Mouse (Mus musculus): ENCODE results near the gene Dmap1. TPM values are rescaled to one million over a fixed set of nuclear protein-coding genes. Genes with fewer than 3 reads are reported as not detected.

The Dmap1 gene
- polyA plus RNA-seq, 1 experiment: 28.0 TPM

DNA sequence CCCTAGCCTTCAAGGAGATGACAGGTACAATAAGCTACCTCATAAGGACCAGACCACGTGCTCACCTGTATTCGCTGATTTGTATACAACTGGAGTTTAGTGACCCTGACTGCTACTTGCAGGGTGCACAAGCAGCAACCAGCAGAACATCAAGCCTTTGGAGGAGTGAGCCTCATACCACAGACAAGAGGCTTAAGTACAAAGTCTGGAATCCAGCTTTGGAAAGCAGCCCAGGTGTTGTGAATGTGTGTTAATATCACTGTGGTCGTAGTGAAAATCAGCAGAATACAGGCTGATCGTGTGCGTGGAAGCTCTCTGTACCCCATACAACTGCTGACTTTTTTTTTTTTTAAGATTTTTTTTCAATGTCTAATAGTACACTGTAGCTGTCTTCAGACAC lies 22.1 kb downstream of the Dmap1 start:
- TF ChIP-seq EP300 (IDR thresholded peaks at IDR 0.05; ENCODE audit: insufficient read depth, low read depth, low read length) (no peak), CTCF (IDR thresholded peaks at IDR 0.05; ENCODE audit: low read depth, low read length) (no peak), POLR2A (IDR thresholded peaks at IDR 0.05; ENCODE audit: insufficient read depth, low read length) (no peak)
- no peaks in the 10 kb centered on the region for H3K4me1 ChIP-seq (ENCODE audit: control insufficient read depth, insufficient read depth, low read length)
- no peak overlapping the region for H3K27ac ChIP-seq (ENCODE audit: insufficient read depth, low read length)

DNA sequence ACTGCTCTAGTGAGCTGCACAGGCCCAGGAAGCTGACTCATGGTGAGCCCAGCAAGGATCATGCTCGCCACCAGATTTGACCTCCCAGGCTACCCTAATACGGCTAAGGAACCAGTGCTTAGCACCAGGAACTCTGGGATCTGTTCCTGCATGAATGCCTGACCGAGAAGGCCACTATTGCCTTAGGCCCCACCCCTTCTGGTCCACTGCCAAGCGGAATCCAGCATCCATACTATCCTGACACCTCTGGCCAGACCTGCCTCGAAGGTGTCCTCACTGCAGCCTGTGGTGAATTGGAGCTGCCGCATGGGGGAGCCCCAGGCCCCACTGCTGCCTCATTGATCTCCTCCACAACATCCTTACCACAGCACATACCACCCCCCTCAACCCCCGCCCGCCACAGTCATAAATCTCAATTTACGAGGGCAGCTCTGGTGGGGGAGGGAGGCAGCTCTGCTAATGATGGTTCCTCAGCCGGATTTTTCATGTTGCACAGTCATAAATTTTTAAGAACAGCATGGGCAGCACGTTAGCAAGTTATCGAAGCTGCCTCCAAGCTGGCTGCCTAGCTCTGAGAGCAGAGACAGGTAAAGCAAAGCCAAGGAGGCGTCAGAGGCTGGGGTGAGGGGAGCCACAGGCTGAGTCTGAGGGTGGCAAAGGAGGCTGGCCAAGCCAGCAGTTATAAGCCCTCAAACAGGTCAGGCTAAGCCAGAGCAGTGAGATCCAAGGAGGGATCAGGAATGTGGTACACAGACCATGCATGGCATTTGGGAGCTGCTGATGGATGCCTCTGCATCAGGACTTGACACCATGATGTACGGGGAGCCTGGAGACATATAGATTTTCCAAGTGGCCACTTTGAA lies 23.3 kb downstream of the Dmap1 start:
- Histone ChIP-seq H3K4me3 (ENCODE audit: low read depth, low read length) (no peak overlapping the region), H3K9me3 (replicated peaks; ENCODE audit: control insufficient read depth, insufficient read depth, low read length, poor library complexity, severe bottlenecking) (no peaks in the 10 kb centered on the region), H3K9ac (ENCODE audit: low read depth, poor library complexity, severe bottlenecking) (no peak overlapping the region), H3K36me3 (ENCODE audit: control insufficient read depth, insufficient read depth, low read length, poor library complexity, severe bottlenecking) (no peaks in the 10 kb centered on the region), H3K4me1 (ENCODE audit: control insufficient read depth, insufficient read depth, low read length) (no peaks in the 10 kb centered on the region), H3K27ac (ENCODE audit: insufficient read depth, low read length) (no peak overlapping the region), H3K27me3 (ENCODE audit: control insufficient read depth, insufficient read depth, low read length, poor library complexity, severe bottlenecking) (no peaks in the 10 kb centered on the region)
- TF ChIP-seq EP300 (IDR thresholded peaks at IDR 0.05; ENCODE audit: insufficient read depth, low read depth, low read length) (no peak), CTCF (IDR thresholded peaks at IDR 0.05; ENCODE audit: low read depth, low read length) (peak; percentile 74)

More for the DNA sequence above, 22.1 kb downstream of the Dmap1 start:
- no peaks in the 10 kb centered on the region for H3K9me3 ChIP-seq (replicated peaks; ENCODE audit: control insufficient read depth, insufficient read depth, low read length, poor library complexity, severe bottlenecking)
- no peaks in the 10 kb centered on the region for H3K27me3 ChIP-seq (ENCODE audit: control insufficient read depth, insufficient read depth, low read length, poor library complexity, severe bottlenecking)
- no peak overlapping the region for H3K4me3 ChIP-seq (ENCODE audit: low read depth, low read length)
- no peak overlapping the region for H3K9ac ChIP-seq (ENCODE audit: low read depth, poor library complexity, severe bottlenecking)
- H3K36me3 ChIP-seq (ENCODE audit: control insufficient read depth, insufficient read depth, low read length, poor library complexity, severe bottlenecking): no peaks in the 10 kb centered on the region

DNA sequence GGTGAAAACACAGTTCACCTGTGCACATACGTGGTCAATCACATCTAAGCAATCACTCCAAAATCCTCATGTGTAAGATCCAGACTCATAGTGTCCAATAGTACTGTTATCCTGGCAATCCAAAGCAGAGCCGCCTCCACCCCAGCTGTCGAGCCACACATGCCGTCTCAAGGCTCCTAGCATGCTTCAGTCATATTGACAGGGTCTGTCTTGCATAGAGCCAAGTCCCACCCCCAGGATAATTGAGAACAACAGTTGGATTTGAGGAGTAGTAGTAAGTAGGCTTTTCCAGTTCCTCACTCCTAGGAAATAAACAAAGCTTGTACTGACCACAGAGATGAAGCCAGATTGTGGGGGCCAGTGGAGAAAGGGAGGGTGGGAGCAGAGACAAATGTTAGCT lies 24.4 kb downstream of the Dmap1 start:
- Histone ChIP-seq H3K4me3 (ENCODE audit: low read depth, low read length) (no peak overlapping the region), H3K27ac (ENCODE audit: insufficient read depth, low read length) (no peak overlapping the region), H3K9ac (ENCODE audit: low read depth, poor library complexity, severe bottlenecking) (no peak overlapping the region), H3K9me3 (replicated peaks; ENCODE audit: control insufficient read depth, insufficient read depth, low read length, poor library complexity, severe bottlenecking) (no peaks in the 10 kb centered on the region), H3K27me3 (ENCODE audit: control insufficient read depth, insufficient read depth, low read length, poor library complexity, severe bottlenecking) (no peaks in the 10 kb centered on the region), H3K4me1 (ENCODE audit: control insufficient read depth, insufficient read depth, low read length) (peaks cover 1% of the 10 kb centered on the region), H3K36me3 (ENCODE audit: control insufficient read depth, insufficient read depth, low read length, poor library complexity, severe bottlenecking) (no peaks in the 10 kb centered on the region)
- TF ChIP-seq CTCF (IDR thresholded peaks at IDR 0.05; ENCODE audit: low read depth, low read length) (no peak), EP300 (IDR thresholded peaks at IDR 0.05; ENCODE audit: insufficient read depth, low read depth, low read length) (no peak), POLR2A (IDR thresholded peaks at IDR 0.05; ENCODE audit: insufficient read depth, low read length) (no peak)

DNA sequence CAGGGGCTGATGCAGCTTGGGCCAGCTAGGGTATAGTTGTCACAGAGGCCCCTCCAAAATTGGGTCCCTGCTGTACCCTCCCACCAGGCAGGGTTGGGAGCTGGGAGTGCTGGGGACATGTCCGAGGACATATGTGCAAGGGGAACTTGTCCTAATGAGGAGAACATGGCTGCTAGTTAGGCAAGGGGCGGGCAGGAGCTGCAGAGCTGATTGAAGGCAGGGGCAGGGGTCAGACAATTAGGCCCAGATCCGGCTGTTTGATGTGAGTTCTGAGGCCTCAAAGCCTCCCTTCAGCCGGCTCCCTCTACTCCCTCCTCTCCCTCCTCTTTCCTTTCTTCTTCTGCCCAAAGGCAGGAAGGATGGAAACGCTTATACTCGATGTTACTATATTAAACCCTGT lies 25.1 kb downstream of the Dmap1 start:
- Histone ChIP-seq H3K27ac (ENCODE audit: insufficient read depth, low read length) (no peak overlapping the region), H3K36me3 (ENCODE audit: control insufficient read depth, insufficient read depth, low read length, poor library complexity, severe bottlenecking) (no peaks in the 10 kb centered on the region), H3K9me3 (replicated peaks; ENCODE audit: control insufficient read depth, insufficient read depth, low read length, poor library complexity, severe bottlenecking) (no peaks in the 10 kb centered on the region), H3K27me3 (ENCODE audit: control insufficient read depth, insufficient read depth, low read length, poor library complexity, severe bottlenecking) (no peaks in the 10 kb centered on the region), H3K9ac (ENCODE audit: low read depth, poor library complexity, severe bottlenecking) (no peak overlapping the region), H3K4me1 (ENCODE audit: control insufficient read depth, insufficient read depth, low read length) (peaks cover 1% of the 10 kb centered on the region), H3K4me3 (ENCODE audit: low read depth, low read length) (no peak overlapping the region)
- TF ChIP-seq EP300 (IDR thresholded peaks at IDR 0.05; ENCODE audit: insufficient read depth, low read depth, low read length) (no peak), CTCF (IDR thresholded peaks at IDR 0.05; ENCODE audit: low read depth, low read length) (no peak), POLR2A (IDR thresholded peaks at IDR 0.05; ENCODE audit: insufficient read depth, low read length) (no peak)

DNA sequence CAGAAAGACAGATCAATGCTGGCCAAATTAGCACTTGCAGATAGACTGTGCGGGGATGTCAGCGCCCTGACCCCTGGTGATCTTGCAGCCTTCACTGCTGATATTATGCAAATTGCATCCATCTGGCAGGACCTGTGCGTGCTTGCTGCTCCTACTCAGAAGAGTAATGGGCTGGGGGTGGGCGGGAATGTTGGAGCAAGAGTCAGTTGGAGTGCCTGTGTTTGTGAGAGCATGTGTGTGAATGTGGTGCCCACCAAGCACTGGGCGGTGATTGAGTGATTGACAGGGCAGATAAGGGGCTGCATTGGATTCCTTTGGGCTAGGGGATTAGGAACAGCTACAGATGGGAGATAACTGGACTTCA lies 26.6 kb downstream of the Dmap1 start:
- peaks cover 1% of the 10 kb centered on the region for H3K4me1 ChIP-seq (ENCODE audit: control insufficient read depth, insufficient read depth, low read length)
- no peak overlapping the region for H3K27ac ChIP-seq (ENCODE audit: insufficient read depth, low read length)
- no peaks in the 10 kb centered on the region for H3K9me3 ChIP-seq (replicated peaks; ENCODE audit: control insufficient read depth, insufficient read depth, low read length, poor library complexity, severe bottlenecking)
- H3K4me3 ChIP-seq (ENCODE audit: low read depth, low read length): no peak overlapping the region
- no peak overlapping the region for H3K9ac ChIP-seq (ENCODE audit: low read depth, poor library complexity, severe bottlenecking)
- no peak for TF ChIP-seq POLR2A (IDR thresholded peaks at IDR 0.05; ENCODE audit: insufficient read depth, low read length)
- no peaks in the 10 kb centered on the region for H3K27me3 ChIP-seq (ENCODE audit: control insufficient read depth, insufficient read depth, low read length, poor library complexity, severe bottlenecking)
- H3K36me3 ChIP-seq (ENCODE audit: control insufficient read depth, insufficient read depth, low read length, poor library complexity, severe bottlenecking): no peaks in the 10 kb centered on the region

DNA sequence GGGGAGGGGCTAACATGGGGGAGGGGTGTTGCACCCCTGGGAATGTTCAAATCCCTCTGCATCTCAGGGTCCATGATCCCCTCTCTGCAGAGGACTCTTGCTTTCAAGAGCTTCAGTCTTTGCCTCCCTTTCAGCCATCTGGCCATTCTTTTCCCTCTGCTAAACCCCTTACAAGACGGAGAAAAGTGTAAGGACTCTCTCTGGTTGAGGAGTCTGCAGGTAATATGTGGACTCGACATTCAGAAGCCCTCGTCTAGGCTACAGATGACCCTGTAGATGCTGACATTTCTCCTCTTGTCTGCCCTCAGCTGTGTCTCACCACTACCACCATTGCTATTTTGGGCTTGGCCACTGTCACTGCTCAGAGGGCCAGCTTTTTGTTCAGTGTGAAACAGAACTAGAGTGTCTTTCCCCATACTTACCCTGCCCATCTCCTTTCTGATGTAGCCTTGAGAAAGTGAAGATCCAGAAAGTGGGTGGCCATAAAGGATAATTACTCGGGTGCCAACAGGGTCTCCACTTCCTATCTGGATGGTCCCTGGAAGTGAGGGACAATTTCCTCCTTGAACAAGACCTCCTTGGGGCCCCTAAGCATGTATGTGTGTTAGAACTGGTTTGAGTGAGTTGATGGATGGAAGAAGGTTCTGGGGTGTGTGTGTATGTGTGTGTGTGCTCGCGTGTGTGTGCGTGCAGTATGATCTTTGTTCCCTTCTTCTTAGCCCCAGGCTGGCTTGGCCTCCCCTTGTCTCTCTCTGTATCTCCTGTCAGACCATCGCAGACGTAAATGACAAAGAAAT lies 27.2 kb downstream of the Dmap1 start:
- Histone ChIP-seq H3K27me3 (ENCODE audit: control insufficient read depth, insufficient read depth, low read length, poor library complexity, severe bottlenecking) (no peaks in the 10 kb centered on the region), H3K4me1 (ENCODE audit: control insufficient read depth, insufficient read depth, low read length) (peaks cover 1% of the 10 kb centered on the region), H3K9ac (ENCODE audit: low read depth, poor library complexity, severe bottlenecking) (no peak overlapping the region), H3K36me3 (ENCODE audit: control insufficient read depth, insufficient read depth, low read length, poor library complexity, severe bottlenecking) (no peaks in the 10 kb centered on the region), H3K27ac (ENCODE audit: insufficient read depth, low read length) (no peak overlapping the region), H3K4me3 (ENCODE audit: low read depth, low read length) (no peak overlapping the region), H3K9me3 (replicated peaks; ENCODE audit: control insufficient read depth, insufficient read depth, low read length, poor library complexity, severe bottlenecking) (no peaks in the 10 kb centered on the region)
- TF ChIP-seq CTCF (IDR thresholded peaks at IDR 0.05; ENCODE audit: low read depth, low read length) (no peak), EP300 (IDR thresholded peaks at IDR 0.05; ENCODE audit: insufficient read depth, low read depth, low read length) (no peak), POLR2A (IDR thresholded peaks at IDR 0.05; ENCODE audit: insufficient read depth, low read length) (no peak)
